Mouse (Mus musculus) right cerebral cortex, adult 18-20 months (tissue): Measurements from ENCODE around the gene Ap3b1.

Source experiments
- DNase-seq: peaks from one replicate; pipeline ENCODE4 v3.0.0; 2022; ENCODE audit warnings: mixed read lengths

Gene Ap3b1

GRCm38 (mm10) chr13:94375526-94376390 is 17.0 kb downstream of the Ap3b1 start:
- peak; percentile 65 for DNase-seq

GRCm38 (mm10) chr13:94379006-94379405 is 20.2 kb downstream of the Ap3b1 start:
- no peak for DNase-seq

GRCm38 (mm10) chr13:94381427-94381826 is 22.7 kb downstream of the Ap3b1 start:
- DNase-seq, result no peak

GRCm38 (mm10) chr13:94381829-94382675 is 23.3 kb downstream of the Ap3b1 start:
- no peak for DNase-seq

- DNase-seq, result peak; percentile 40
Measured at GRCm38 (mm10) chr13:94384931-94385570, 26.3 kb downstream of the Ap3b1 start.

GRCm38 (mm10) chr13:94388566-94388965 is 29.8 kb downstream of the Ap3b1 start:
- DNase-seq, result no peak

- no peak for DNase-seq
Measured at GRCm38 (mm10) chr13:94389541-94389940, 30.8 kb downstream of the Ap3b1 start.

GRCm38 (mm10) chr13:94392282-94392681 is 33.5 kb downstream of the Ap3b1 start:
- no peak for DNase-seq

- no peak for DNase-seq
Measured at GRCm38 (mm10) chr13:94394486-94394885, 35.7 kb downstream of the Ap3b1 start.

- DNase-seq, result peak; percentile 56
Measured at GRCm38 (mm10) chr13:94395763-94396162, 37.0 kb downstream of the Ap3b1 start.

GRCm38 (mm10) chr13:94396392-94396920 is 37.7 kb downstream of the Ap3b1 start:
- DNase-seq, result no peak

- peak; percentile 42 for DNase-seq
Measured at GRCm38 (mm10) chr13:94398568-94399374, 40.0 kb downstream of the Ap3b1 start.

GRCm38 (mm10) chr13:94400465-94400864 is 41.7 kb downstream of the Ap3b1 start:
- no peak for DNase-seq

- no peak for DNase-seq
Measured at GRCm38 (mm10) chr13:94423600-94423999, 64.8 kb downstream of the Ap3b1 start.

- DNase-seq, result no peak
Measured at GRCm38 (mm10) chr13:94429567-94429966, 70.8 kb downstream of the Ap3b1 start.

- no peak for DNase-seq
Measured at GRCm38 (mm10) chr13:94439386-94439785, 80.6 kb downstream of the Ap3b1 start.

GRCm38 (mm10) chr13:94441199-94441598 is 82.4 kb downstream of the Ap3b1 start:
- no peak for DNase-seq

GRCm38 (mm10) chr13:94443411-94443810 is 84.7 kb downstream of the Ap3b1 start:
- DNase-seq, result no peak

GRCm38 (mm10) chr13:94445103-94445502 is 86.3 kb downstream of the Ap3b1 start:
- no peak for DNase-seq

GRCm38 (mm10) chr13:94447003-94447402 is 88.2 kb downstream of the Ap3b1 start:
- DNase-seq, result no peak

- no peak for DNase-seq
Measured at GRCm38 (mm10) chr13:94449593-94449992, 90.8 kb downstream of the Ap3b1 start.

GRCm38 (mm10) chr13:94451229-94451628 is 92.5 kb downstream of the Ap3b1 start:
- DNase-seq, result peak; percentile 48
